Mouse (Mus musculus) right cerebral cortex, postnatal 25 days (tissue): Measurements from ENCODE around the gene Rsad2.

Experiments used
- DNase-seq: peaks from one replicate; pipeline ENCODE4 v3.0.0; 2022

The Rsad2 gene

DNA sequence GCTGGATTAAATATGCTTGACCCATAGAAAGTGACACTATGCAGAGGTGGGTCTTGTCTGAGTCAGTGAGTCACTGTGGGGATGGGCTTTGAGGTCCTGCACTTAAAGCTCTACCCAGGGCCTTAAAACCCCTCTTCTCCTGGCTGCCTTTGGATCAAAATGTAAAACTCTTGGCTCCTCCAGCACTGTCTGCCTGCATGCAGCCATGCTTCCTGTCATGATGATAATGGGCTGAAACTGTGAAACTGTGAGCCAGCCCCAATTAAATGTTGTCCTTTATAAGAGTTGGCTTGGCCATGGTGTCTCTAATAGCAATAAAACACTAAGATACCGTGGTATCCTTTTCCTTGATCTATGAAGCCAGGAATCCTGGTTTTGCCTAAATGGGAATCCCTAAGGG is 55.0 kb downstream of the Rsad2 start:
- DNase-seq = no peak

- DNase-seq = no peak
Observed at GRCm38 (mm10) chr12:26400762-26401161, 55.5 kb downstream of the Rsad2 start.

DNA sequence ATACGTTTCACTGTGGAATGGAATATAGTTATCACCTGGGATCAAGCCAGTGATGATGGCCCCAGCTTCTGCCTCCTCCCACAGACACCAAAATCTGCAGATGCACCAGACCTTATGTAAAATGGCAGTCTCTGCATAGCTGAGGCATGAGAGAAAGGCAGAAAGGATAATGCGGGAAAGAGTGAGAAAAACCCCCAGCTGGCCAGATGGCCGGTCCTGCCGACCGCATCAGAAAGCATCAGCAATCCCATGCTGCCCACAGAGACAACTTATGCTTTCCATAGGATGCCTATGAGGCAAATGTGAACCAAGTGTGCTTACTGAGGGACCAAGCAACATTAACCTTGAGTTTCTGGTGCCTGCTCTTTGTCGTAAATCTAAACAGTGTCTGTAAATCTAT is 56.9 kb downstream of the Rsad2 start:
- no peak for DNase-seq

GRCm38 (mm10) chr12:26398597-26398996 is 57.7 kb downstream of the Rsad2 start:
- DNase-seq = no peak

GRCm38 (mm10) chr12:26394485-26395470 is 61.5 kb downstream of the Rsad2 start:
- DNase-seq = no peak

DNA sequence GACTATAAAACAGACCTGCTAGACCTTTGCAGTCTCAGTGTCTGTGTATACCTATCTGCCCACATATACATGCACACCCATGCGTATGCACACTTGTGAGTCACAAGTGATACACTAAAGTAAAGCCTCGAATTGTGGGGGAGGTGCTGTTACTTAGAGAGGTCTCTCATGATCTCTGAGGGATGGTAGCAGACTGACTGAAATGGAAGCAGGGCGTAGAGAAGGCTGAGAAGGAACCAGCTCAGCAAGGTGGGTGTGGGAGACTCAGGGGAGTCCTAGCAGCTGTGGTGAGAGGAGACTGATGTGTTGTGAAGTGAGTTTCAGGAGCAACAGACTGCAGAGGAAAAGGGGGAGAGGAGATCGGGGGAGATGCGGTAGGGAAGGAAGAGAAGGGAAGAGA is 63.0 kb downstream of the Rsad2 start:
- no peak for DNase-seq
